Mouse (Mus musculus) layer of hippocampus, adult 8-10 months (tissue): Measurements from ENCODE around the gene Olfr1136. TPM values are rescaled to one million over a fixed set of nuclear protein-coding genes. Genes with fewer than 3 reads are reported as not detected.

ENCODE experiments used
- DNase-seq, 2 experiments: peaks; one replicate each; pipeline ENCODE4 v3.0.0; 2022; ENCODE audit warnings: low spot score in 2 of 2
- total RNA-seq, 4 experiments: library from RNA; stranded (reverse); gene quantifications; 2 replicates each; pipeline ENCODE4 v1.2.4; 2022

Gene Olfr1136
- total RNA-seq: not detected

DNA sequence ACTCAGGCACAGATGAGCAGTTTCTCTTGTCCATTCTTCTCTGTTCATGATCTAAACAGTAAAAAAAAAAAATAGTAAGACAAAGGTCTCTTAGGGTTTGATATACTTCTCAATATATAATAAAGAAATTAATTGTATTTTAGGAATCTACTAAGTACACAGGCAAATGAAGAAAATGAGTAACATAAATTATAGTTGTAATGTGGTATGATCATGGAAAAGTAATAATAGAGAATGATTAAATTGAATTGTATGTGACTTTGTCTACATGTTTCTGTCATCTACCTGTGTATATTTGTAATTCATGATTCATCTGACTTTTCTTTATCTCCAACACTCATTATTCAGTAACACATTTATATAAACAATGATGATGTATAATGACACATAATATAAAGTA, at the start of gene Olfr1136:
Olfr1136 (minus strand) TSS at position 101 of the 400 bp plus-strand sequence.
- DNase-seq: no peak

DNA sequence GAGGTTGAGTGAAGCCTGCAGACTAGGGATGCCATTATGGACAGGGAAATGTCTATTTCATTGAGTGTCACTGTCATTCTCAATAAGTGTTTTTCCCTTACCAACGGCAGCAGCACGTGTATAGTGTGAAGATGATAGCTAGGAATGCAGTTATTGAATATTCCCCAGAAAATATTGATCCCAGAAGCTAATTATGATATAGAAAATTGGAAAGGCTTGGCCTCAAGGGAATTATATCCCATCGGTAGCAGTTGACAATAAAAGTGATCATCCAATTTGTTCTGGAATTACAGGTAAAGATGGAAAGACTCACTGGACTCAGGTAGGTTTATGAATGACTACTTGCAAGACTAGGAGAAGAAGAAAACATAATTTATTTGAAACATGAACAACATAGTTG, 49.7 kb upstream of the Olfr1136 start, which contains the start of gene Olfr1140:
Olfr1140 (plus strand) TSS at position 301 of the 400 bp plus-strand sequence.
- DNase-seq: no peak

GRCm38 (mm10) chr2:87739878-87740277, 46.1 kb upstream of the Olfr1136 start, which contains the start of gene Olfr1138:
Olfr1138 (minus strand) TSS chr2:87739978.
- no peak for DNase-seq

GRCm38 (mm10) chr2:87713079-87713478, 19.3 kb upstream of the Olfr1136 start, which contains the start of gene Olfr1137:
Olfr1137 (minus strand) TSS chr2:87713179.
- no peak for DNase-seq

DNA sequence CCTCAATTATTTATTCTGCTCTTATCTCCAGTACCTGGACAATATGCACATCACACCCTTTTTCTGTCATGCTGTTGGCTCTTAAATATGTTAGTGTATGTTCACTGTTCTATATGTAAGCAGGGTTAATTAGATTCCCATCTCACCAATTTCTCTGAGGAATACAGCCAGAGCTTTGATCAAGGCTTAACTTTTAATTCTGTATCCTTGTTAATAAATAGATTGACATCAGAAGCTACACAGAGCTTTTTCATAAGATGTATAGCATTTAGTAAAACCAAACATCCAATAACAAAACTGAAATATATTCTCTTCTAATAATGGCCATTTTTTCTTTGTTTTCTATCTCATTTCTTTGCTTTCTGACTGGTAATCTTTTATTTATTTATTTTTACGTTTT, 20.2 kb downstream of the Olfr1136 start, which contains the start of gene Olfr1135:
Olfr1135 (minus strand) TSS at position 101 of the 400 bp plus-strand sequence.
- no peak for DNase-seq

- DNase-seq: no peak
Observed at GRCm38 (mm10) chr2:87658360-87658759, 35.4 kb downstream of the Olfr1136 start, which contains the start of gene Olfr1134. Olfr1134 (minus strand) TSS chr2:87658460.

- DNase-seq: no peak
Observed at GRCm38 (mm10) chr2:87647274-87647673, 46.5 kb downstream of the Olfr1136 start, which contains the start of gene Olfr1133. Olfr1133 (minus strand) TSS chr2:87647374.

Other genes starting within 250 kb of the Olfr1136 start
- not detected for gene Olfr1126, start 240.0 kb downstream of the Olfr1136 start, total RNA-seq
- gene Pramel7, start 196.9 kb downstream of the Olfr1136 start, total RNA-seq: not detected
- not detected for gene Pramel6, start 187.4 kb downstream of the Olfr1136 start, total RNA-seq
- gene Olfr153, start 162.2 kb downstream of the Olfr1136 start, total RNA-seq: under 1 TPM in 2 of 4 experiments, not detected in 2; 0.33 to 0.49 TPM
- gene Olfr1128, start 148.4 kb downstream of the Olfr1136 start, total RNA-seq: not detected
- not detected for gene Olfr1129, start 120.0 kb downstream of the Olfr1136 start, total RNA-seq
- not detected for gene Olfr1130, start 87.7 kb downstream of the Olfr1136 start, total RNA-seq
- not detected for gene Olfr1131, start 66.8 kb downstream of the Olfr1136 start, total RNA-seq
- not detected for gene Olfr1132, start 56.4 kb downstream of the Olfr1136 start, total RNA-seq
- not detected for gene Olfr1133, start 46.6 kb downstream of the Olfr1136 start, total RNA-seq
- not detected for gene Olfr1134, start 35.5 kb downstream of the Olfr1136 start, total RNA-seq
- gene Olfr1135, start 20.3 kb downstream of the Olfr1136 start, total RNA-seq: not detected
- not detected for gene Olfr1137, start 19.2 kb upstream of the Olfr1136 start, total RNA-seq
- not detected for gene Olfr1138, start 46.0 kb upstream of the Olfr1136 start, total RNA-seq
- gene Olfr1140, start 49.8 kb upstream of the Olfr1136 start, total RNA-seq: not detected
- gene Olfr1141, start 60.0 kb upstream of the Olfr1136 start, total RNA-seq: not detected
- not detected for gene Olfr152, start 85.5 kb upstream of the Olfr1136 start, total RNA-seq
- gene Olfr1143, start 106.6 kb upstream of the Olfr1136 start, total RNA-seq: not detected
- not detected for gene Olfr1145, start 115.9 kb upstream of the Olfr1136 start, total RNA-seq
- not detected for gene Olfr1148, start 136.6 kb upstream of the Olfr1136 start, total RNA-seq
- not detected for gene Olfr1150-ps1, start 150.0 kb upstream of the Olfr1136 start, total RNA-seq
- not detected for gene Olfr1151, start 161.9 kb upstream of the Olfr1136 start, total RNA-seq
- not detected for gene Olfr1152, start 172.5 kb upstream of the Olfr1136 start, total RNA-seq
- not detected for gene Olfr1153, start 201.0 kb upstream of the Olfr1136 start, total RNA-seq
- not detected for gene Olfr1154, start 211.2 kb upstream of the Olfr1136 start, total RNA-seq